Mouse (Mus musculus): ENCODE data around the gene Ptma. TPM values are rescaled to one million over a fixed set of nuclear protein-coding genes. Genes with fewer than 3 reads are reported as not detected.

Gene Ptma
- polyA plus RNA-seq, 1 experiment from 2014 or later: 1,483 TPM

DNA sequence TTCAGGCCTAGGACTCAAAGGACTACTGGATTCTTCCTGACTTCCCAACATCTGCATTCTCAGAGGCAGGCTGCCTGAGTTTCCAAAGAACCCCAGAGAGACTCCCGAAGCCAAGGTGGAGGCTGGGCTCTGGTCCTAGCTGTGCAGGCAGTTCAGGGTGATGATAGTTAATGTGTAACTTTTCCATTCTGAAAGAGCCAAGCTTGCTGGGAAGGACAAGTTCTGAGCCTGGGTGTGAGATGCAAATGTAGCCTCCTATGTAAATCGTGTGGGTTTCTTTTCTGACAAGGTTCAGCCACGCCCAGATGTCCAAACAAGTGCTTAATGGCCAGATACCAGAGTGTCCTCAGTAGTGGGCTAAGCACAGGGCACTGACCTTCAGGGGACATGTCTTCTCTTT lies 28.5 kb upstream of the Ptma start:
- Histone ChIP-seq H3K36me3 (no peaks in the 10 kb centered on the region), H3K4me2 (no peak overlapping the region), H3K27me3 (peaks cover 7% of the 10 kb centered on the region; the same call in 1 of the 2 replicates), H3K4me1 (replicated peaks) (peaks cover 53% of the 10 kb centered on the region), H3K4me3 (replicated peaks) (no peak overlapping the region), H3K27ac (peak overlapping the region; percentile 80), H3K9me3 (replicated peaks) (no peaks in the 10 kb centered on the region), H3K9ac (no peak overlapping the region)
- WGBS (ENCODE audit: insufficient replicate concordance): 50% methylated on average over 3 of the region's 3 CpGs
- DNase-seq (no peak), ATAC-seq (ENCODE audit: low read depth) (peak; percentile 35; the same call in 1 of the 2 replicates)

DNA sequence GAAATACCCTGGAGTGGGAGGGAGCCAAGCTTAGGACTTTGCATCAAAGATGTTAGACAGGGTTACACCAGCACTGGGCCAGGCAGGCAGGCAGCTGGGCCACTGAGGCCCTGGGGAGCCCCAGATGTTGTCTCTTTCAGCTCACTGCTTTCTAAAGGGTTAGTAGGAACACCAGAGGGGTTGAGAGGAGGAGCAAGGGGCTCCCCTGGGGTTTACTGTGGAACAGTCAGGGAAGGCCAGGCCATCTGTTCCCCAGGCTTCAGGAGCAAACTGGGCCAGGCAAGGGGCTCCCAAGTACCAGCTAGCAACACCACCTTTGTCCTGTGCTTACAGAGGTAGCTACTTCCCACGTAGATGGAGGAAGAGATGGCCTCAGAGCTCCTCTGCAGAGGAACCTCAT lies 27.9 kb upstream of the Ptma start:
- H3K4me3 ChIP-seq (replicated peaks): no peak overlapping the region
- DNase-seq (no peak), ATAC-seq (ENCODE audit: low read depth) (no peak)
- H3K27ac ChIP-seq: peak overlapping the region; percentile 80
- no peaks in the 10 kb centered on the region for H3K9me3 ChIP-seq (replicated peaks)
- H3K27me3 ChIP-seq: peaks cover 13% of the 10 kb centered on the region
- H3K36me3 ChIP-seq: no peaks in the 10 kb centered on the region
- H3K4me2 ChIP-seq: no peak overlapping the region
- WGBS (ENCODE audit: insufficient replicate concordance): 77% methylated on average over 1 of the region's 1 CpGs
- peaks cover 58% of the 10 kb centered on the region for H3K4me1 ChIP-seq (replicated peaks)
- 0 out of 2 replicates have a peak overlapping the region, but pooled peaks have one; percentile 23 for H3K9ac ChIP-seq

DNA sequence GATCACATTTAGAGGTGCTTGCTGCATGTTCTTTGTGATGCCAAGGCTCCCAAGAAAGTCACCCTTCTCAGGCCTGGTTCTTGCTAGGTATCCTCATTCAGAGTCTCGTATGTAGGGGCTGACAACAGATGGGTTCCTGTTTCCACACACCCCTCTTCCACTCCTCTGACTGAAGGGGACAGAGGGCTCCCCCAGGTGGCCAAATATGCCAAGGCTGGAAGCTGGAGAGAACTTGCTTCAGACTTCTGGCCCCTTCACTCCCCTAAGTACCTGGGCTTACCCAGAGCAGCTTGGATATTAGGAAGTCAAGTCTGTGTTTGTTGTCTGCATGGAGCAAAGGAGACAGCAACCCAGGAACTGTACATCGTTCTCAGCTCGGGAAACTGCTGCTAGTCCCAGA lies 26.6 kb upstream of the Ptma start:
- Histone ChIP-seq H3K4me1 (replicated peaks) (peaks cover 71% of the 10 kb centered on the region), H3K27ac (no peak overlapping the region), H3K27me3 (peaks cover 17% of the 10 kb centered on the region), H3K9me3 (replicated peaks) (no peaks in the 10 kb centered on the region), H3K36me3 (no peaks in the 10 kb centered on the region), H3K4me3 (replicated peaks) (no peak overlapping the region), H3K9ac (no peak overlapping the region), H3K4me2 (no peak overlapping the region)
- WGBS (ENCODE audit: insufficient replicate concordance): 32% methylated on average over 3 of the region's 3 CpGs
- ATAC-seq (ENCODE audit: low read depth) (no peak), DNase-seq (no peak)

DNA sequence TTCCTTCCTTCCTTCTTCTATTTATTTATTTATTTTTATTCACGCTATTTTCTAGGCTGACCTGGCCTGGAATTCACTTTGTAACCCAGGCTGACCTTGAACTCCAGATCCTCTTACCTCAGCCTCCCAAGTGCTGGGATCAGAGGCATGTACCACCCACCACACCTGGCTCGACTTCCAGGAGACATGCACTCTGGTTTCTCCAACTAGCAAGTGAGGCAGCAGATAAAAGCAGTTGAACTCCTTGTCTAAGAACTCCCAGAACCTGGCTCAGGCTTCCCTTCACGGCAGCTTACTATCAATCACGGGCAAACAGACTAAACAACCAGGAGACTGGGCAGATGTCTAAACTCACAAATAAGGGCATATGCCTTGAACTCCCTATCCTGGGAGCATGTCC lies 25.8 kb upstream of the Ptma start:
- no peak for DNase-seq
- Histone ChIP-seq H3K36me3 (no peaks in the 10 kb centered on the region), H3K27ac (no peak overlapping the region), H3K9me3 (replicated peaks) (no peaks in the 10 kb centered on the region), H3K9ac (no peak overlapping the region), H3K4me3 (replicated peaks) (no peak overlapping the region), H3K4me2 (no peak overlapping the region), H3K27me3 (peaks cover 17% of the 10 kb centered on the region), H3K4me1 (replicated peaks) (peaks cover 79% of the 10 kb centered on the region)
- no peak for ATAC-seq (ENCODE audit: low read depth)
- 52% methylated on average over 4 of the region's 4 CpGs for WGBS (ENCODE audit: insufficient replicate concordance)

DNA sequence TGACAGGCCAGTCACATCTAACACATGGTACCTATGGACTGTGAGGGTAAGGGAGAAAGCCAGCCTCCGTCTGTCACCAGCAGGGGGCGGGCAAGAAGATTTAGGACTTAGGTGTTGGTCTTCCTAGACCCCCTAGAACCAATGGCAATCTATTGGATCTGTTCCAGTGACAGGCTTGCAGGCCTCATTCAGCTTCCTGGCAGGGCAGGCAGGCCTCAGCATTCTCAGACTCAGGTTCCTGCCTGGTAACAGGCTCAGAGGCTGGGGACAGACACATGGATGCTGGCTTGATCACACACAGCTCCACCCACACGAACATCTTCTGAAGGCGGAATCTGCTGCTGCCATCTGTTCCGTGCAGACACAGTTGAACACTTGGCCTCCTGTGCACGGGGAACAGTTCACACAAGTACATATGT lies 25.4 kb upstream of the Ptma start:
- H3K27ac ChIP-seq: peak overlapping the region; percentile 2; the same call in 1 of the 2 replicates

DNA sequence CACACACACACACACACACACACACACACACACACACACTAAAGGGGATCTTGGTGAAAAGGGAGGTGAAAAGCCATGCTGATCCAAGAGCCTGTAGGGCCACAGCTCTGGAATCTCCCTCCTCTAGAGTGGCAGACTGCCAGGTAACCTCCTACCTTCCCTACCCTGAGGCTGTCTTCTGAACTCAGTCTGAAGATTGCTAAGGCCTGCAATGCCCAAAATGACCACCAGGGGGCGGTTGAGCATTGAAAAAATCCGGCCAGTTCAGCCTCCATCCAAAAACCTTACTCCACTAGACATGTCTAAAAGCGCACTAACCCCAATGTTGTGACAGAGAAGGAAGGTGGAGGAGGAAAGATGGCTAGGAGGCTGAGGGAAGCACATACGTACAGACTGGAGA lies 25.0 kb upstream of the Ptma start:
- Histone ChIP-seq H3K9me3 (replicated peaks) (no peaks in the 10 kb centered on the region), H3K27me3 (peaks cover 17% of the 10 kb centered on the region), H3K27ac (peak overlapping the region; percentile 2; the same call in 1 of the 2 replicates), H3K4me3 (replicated peaks) (no peak overlapping the region), H3K36me3 (no peaks in the 10 kb centered on the region), H3K4me2 (no peak overlapping the region), H3K4me1 (replicated peaks) (peaks cover 88% of the 10 kb centered on the region), H3K9ac (no peak overlapping the region)
- under 1% methylated on average over 4 of the region's 4 CpGs for WGBS (ENCODE audit: insufficient replicate concordance)
- ATAC-seq (ENCODE audit: low read depth) (peak; percentile 8; the same call in 1 of the 2 replicates), DNase-seq (peak; percentile 81)

More for the DNA sequence above, 25.4 kb upstream of the Ptma start:
- Histone ChIP-seq H3K9me3 (replicated peaks) (no peaks in the 10 kb centered on the region), H3K27me3 (peaks cover 17% of the 10 kb centered on the region), H3K36me3 (no peaks in the 10 kb centered on the region), H3K4me1 (replicated peaks) (peaks cover 83% of the 10 kb centered on the region), H3K4me3 (replicated peaks) (no peak overlapping the region), H3K9ac (no peak overlapping the region), H3K4me2 (no peak overlapping the region)
- WGBS (ENCODE audit: insufficient replicate concordance): 28% methylated on average over 6 of the region's 6 CpGs
- DNase-seq (peak; percentile 67), ATAC-seq (ENCODE audit: low read depth) (peak; percentile 6; the same call in 1 of the 2 replicates)

DNA sequence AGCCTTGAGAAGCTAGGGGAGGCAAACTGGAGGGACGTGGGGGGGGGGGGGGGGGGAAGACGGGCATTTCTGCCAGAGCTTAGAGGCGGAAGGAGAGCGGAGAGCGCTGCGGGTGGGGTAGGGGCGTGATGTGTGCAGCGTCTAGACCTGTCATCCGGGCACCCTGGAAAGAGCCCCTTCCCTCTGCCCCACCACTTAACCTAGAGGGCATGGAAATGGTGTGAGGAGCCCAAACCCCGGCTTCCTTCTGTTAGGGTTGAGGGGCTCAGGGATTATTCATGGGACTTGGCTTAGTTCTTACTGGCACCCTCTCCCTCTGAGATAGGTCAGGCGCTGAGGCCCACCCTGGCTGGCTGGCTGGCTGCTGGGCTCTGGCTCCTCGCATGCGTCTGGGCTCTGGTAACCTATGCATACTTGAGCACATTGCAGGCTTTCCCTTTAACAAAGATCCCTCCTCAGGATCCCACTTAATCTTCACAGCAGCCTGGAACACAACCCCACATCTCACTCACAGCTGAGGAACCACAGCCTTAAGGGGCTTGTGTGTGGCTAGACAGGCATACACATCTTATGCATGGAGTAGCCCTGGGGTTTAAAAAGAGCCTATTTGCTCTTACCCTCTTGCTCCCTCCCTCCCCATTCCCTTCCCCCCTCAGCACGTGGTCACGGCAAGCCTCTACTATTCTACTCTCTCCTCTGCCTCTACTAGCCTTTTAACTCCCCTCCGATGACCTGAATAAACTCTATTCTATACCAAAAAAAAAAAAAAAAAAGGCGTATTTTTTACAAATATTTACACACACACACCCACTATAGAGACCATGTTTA lies 24.1 kb upstream of the Ptma start:
- Histone ChIP-seq H3K36me3 (no peaks in the 10 kb centered on the region), H3K4me1 (replicated peaks) (peaks cover 84% of the 10 kb centered on the region), H3K27ac (no peak overlapping the region), H3K9me3 (replicated peaks) (no peaks in the 10 kb centered on the region), H3K27me3 (peaks cover 17% of the 10 kb centered on the region), H3K9ac (0 out of 2 replicates have a peak overlapping the region, but pooled peaks have one; percentile 17), H3K4me2 (0 out of 2 replicates have a peak overlapping the region, but pooled peaks have one; percentile 1), H3K4me3 (replicated peaks) (no peak overlapping the region)
- no peak for DNase-seq
- ATAC-seq (ENCODE audit: low read depth): no peak
- WGBS (ENCODE audit: insufficient replicate concordance): 40% methylated on average over 17 of the region's 17 CpGs

DNA sequence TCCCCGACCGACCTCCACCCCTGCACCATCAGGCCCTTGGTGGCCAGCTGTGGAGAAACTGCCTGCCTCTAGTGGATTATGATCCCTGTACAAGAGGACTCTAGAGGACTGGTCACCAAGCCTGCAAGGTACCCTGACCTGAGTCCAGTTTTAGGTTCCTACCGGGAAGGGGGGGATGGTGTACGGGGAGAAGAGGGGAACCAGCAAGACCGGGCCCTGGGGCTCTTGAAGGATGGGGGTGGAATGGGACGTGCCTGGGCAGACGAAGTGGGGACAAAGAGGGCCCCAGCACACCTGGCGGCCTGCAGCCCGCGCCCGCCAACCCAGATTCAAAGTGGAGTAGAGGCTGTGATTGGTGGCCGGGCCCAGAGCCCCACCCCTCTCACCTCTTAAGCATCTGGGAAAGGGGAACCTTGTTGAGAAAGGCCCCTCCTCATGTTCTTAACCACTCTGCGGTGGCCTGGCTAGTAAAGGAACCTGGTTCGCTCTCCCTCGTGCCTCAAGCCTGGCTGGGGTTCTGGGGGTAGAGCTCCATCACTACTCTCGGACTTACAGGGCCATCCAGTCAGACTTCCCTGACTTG lies 23.3 kb upstream of the Ptma start:
- ATAC-seq (ENCODE audit: low read depth): no peak
- 31% methylated on average over 16 of the region's 16 CpGs for WGBS (ENCODE audit: insufficient replicate concordance)
- peaks cover 79% of the 10 kb centered on the region for H3K4me1 ChIP-seq (replicated peaks)
- peak overlapping the region; percentile 95 for H3K4me2 ChIP-seq
- DNase-seq: no peak
- no peaks in the 10 kb centered on the region for H3K9me3 ChIP-seq (replicated peaks)
- H3K27ac ChIP-seq: peak overlapping the region; percentile 84
- peak overlapping the region; percentile 79 for H3K9ac ChIP-seq
- peaks cover 17% of the 10 kb centered on the region for H3K27me3 ChIP-seq
- H3K4me3 ChIP-seq (replicated peaks): peak overlapping the region; percentile 66
- H3K36me3 ChIP-seq: no peaks in the 10 kb centered on the region

DNA sequence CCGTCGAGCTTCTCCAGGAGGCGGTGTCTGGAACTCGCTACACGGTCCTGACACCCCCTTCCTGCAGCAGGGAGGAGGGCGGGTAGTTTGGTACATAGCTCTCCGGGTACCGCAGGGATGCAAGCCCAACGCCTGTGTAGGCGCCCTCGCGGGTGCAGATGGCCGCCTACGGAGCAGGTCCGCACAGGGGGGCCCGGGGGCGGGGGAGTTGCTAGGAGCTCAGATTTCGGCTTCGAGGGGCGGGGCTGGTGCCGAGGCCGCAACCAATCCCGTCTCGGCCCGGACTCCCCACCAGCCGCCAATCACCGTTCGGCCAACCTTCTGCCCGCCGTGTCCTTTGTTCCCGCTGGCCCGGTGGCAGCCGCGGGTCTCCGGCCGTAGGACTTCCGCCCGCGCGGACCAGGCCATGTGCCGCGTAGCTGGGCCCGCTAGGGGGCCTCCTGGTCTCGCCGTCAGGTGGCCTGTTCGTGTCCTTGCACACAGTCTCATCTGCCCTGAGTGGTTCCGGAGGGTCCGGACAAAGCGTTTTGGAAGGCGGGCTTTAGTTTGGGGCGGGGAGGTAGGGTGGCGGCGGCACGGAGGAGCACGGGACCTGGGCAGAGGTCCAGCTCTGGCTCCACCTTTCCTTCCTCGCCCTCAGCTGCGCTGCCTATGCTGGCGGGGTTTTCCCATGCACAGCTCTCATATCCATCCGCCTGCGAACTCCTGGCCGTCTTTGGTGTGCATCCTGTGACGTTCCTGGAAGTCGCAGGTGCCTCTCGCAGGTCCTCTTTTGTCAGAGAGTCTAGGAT lies 22.4 kb upstream of the Ptma start:
- peak; percentile 76 for ATAC-seq (ENCODE audit: low read depth)
- peaks cover 17% of the 10 kb centered on the region for H3K27me3 ChIP-seq
- WGBS (ENCODE audit: insufficient replicate concordance): under 1% methylated on average over 64 of the region's 64 CpGs
- H3K4me1 ChIP-seq (replicated peaks): peaks cover 79% of the 10 kb centered on the region
- H3K27ac ChIP-seq: peak overlapping the region; percentile 84
- peak; percentile 81 for DNase-seq
- peak overlapping the region; percentile 66 for H3K4me3 ChIP-seq (replicated peaks)
- H3K4me2 ChIP-seq: peak overlapping the region; percentile 95
- no peaks in the 10 kb centered on the region for H3K9me3 ChIP-seq (replicated peaks)
- no peaks in the 10 kb centered on the region for H3K36me3 ChIP-seq
- peak overlapping the region; percentile 79 for H3K9ac ChIP-seq

DNA sequence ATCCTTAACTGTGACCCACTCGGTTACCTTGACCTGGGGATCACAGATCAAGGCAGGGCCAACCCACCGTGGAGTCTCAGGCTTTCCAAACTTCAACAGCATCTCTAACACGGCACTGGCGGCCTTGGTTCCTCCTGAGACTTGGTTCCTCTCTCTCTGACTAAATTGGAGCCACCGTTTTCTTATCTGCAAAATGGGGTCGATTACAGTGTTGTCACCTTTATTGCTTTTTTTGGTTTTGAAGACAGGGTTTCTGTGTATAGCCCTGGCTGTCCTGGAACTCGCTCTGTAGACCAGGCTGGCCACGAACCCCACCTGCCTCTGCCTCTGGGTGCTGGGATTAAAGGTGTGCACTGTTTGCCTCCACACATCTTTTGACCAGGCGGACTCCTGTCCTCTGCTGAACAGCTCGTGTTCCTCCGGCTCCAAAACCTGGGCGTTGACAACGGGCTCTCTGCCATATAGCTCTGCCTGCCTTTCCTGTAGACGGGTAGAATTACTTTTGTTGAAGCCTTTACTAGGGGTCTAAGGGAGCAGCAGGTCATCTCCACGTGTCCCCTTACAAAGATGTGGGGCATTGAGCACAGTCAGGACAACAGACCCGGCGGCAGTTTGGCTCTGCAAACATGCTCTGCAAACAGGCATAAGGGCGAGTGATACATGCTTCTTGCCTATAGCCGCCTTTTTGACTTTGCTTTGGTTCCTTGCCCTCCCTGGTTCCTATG lies 21.7 kb upstream of the Ptma start:
- H3K9ac ChIP-seq: peak overlapping the region; percentile 79
- H3K4me2 ChIP-seq: peak overlapping the region; percentile 95
- WGBS (ENCODE audit: insufficient replicate concordance): 25% methylated on average over 19 of the region's 19 CpGs
- H3K36me3 ChIP-seq: no peaks in the 10 kb centered on the region
- no peak for ATAC-seq (ENCODE audit: low read depth)
- peaks cover 17% of the 10 kb centered on the region for H3K27me3 ChIP-seq
- H3K9me3 ChIP-seq (replicated peaks): no peaks in the 10 kb centered on the region
- peak overlapping the region; percentile 84 for H3K27ac ChIP-seq
- peaks cover 81% of the 10 kb centered on the region for H3K4me1 ChIP-seq (replicated peaks)
- H3K4me3 ChIP-seq (replicated peaks): peak overlapping the region; percentile 66
- DNase-seq: no peak

Data from liver, embryonic 13.5 days (tissue).